Mouse (Mus musculus) regulatory T cell (primary cell): ENCODE data around the gene Arhgef15.
"Not testable (repeated sequence)": the region's sequence is repeated elsewhere in the genome, so short reads cannot be mapped to it uniquely, and the experiment has no call there.

Source experiments
- in situ Hi-C: fragments of 300-600 bp; cut with MboI, MseI; formaldehyde crosslinking; loops from one replicate; pipeline ENCODE4 v1.15.1; 2025; ENCODE audit warnings: high pct_unique_total_duplicates

Arhgef15 gene

GRCm38 (mm10) chr11:68965845-68966244, 8.6 kb upstream of the Arhgef15 start:
- in situ Hi-C loops, result no loop called here

- in situ Hi-C loops, result no loop called here
Observed at GRCm38 (mm10) chr11:68965050-68965449, 7.8 kb upstream of the Arhgef15 start.

GRCm38 (mm10) chr11:68963405-68963804, 6.1 kb upstream of the Arhgef15 start:
- in situ Hi-C loops, result no loop called here

- in situ Hi-C loops, result not testable (repeated sequence)
Observed at GRCm38 (mm10) chr11:68962159-68962558, 4.9 kb upstream of the Arhgef15 start.

- in situ Hi-C loops, result no loop called here
Observed at GRCm38 (mm10) chr11:68961596-68961995, 4.3 kb upstream of the Arhgef15 start.

- in situ Hi-C loops, result no loop called here
Observed at GRCm38 (mm10) chr11:68957971-68958370, 691 bp upstream of the Arhgef15 start.

GRCm38 (mm10) chr11:68956697-68957096, 583 bp downstream of the Arhgef15 start:
- in situ Hi-C loops, result no loop called here

- in situ Hi-C loops, result no loop called here
Observed at GRCm38 (mm10) chr11:68956107-68956506, 1.2 kb downstream of the Arhgef15 start.

GRCm38 (mm10) chr11:68955473-68955872, 1.8 kb downstream of the Arhgef15 start:
- in situ Hi-C loops, result no loop called here

GRCm38 (mm10) chr11:68954408-68954807, 2.9 kb downstream of the Arhgef15 start:
- in situ Hi-C loops, result no loop called here

- in situ Hi-C loops, result no loop called here
Observed at GRCm38 (mm10) chr11:68953903-68954302, 3.4 kb downstream of the Arhgef15 start.

- in situ Hi-C loops, result loop anchor here (5.0 kb wide), 1 partner anchor 35 kb away; no protein-coding TSS in a partner anchor
Observed at GRCm38 (mm10) chr11:68947542-68947993, 9.7 kb downstream of the Arhgef15 start.

GRCm38 (mm10) chr11:68946806-68947440, 10.4 kb downstream of the Arhgef15 start:
- in situ Hi-C loops, result loop anchor here (5.0 kb wide), 1 partner anchor 35 kb away; no protein-coding TSS in a partner anchor

GRCm38 (mm10) chr11:68946001-68946400, 11.3 kb downstream of the Arhgef15 start:
- in situ Hi-C loops, result loop anchor here (5.0 kb wide), 1 partner anchor 34 kb away; no protein-coding TSS in a partner anchor

GRCm38 (mm10) chr11:68945245-68945644, 12.0 kb downstream of the Arhgef15 start:
- in situ Hi-C loops, result loop anchor here (5.0 kb wide), 1 partner anchor 33 kb away; no protein-coding TSS in a partner anchor

GRCm38 (mm10) chr11:68942731-68943130, 14.5 kb downstream of the Arhgef15 start:
- in situ Hi-C loops, result no loop called here

- in situ Hi-C loops, result no loop called here
Observed at GRCm38 (mm10) chr11:68940516-68940915, 16.8 kb downstream of the Arhgef15 start.

- in situ Hi-C loops, result no loop called here
Observed at GRCm38 (mm10) chr11:68939451-68940304, 17.6 kb downstream of the Arhgef15 start.

- in situ Hi-C loops, result not testable (repeated sequence)
Observed at GRCm38 (mm10) chr11:68936951-68937350, 20.3 kb downstream of the Arhgef15 start.

- in situ Hi-C loops, result no loop called here
Observed at GRCm38 (mm10) chr11:68933885-68934507, 23.3 kb downstream of the Arhgef15 start.

- in situ Hi-C loops, result no loop called here
Observed at GRCm38 (mm10) chr11:68929947-68930346, 27.3 kb downstream of the Arhgef15 start.

GRCm38 (mm10) chr11:68926981-68927380, 30.3 kb downstream of the Arhgef15 start, which contains the start of gene Odf4:
Gene Odf4, minus strand, starts transcription at chr11:68927081.
- in situ Hi-C loops, result no loop called here
